19 mouse cellular contexts compared by ENCODE assay signal in genomic region chr2:49679135-49679964, GRCm38 (mm10).
DNase-seq lines count a peak whose midpoint lies in the region; ATAC-seq lines count a peak whose summit lies in the region.
"Had no signal": no experiment of that assay in that cellular context is flagged by ENCODE, and none has a peak within 500 bp of the region (broad histone marks: within the 10 kb centered on the region; RNA-seq: fewer than 3 reads in every experiment).

No protein-coding gene starts in this region.

- WGBS in kidney, embryonic 15.5 days, result 49% methylated on average over 16 of the region's 16 CpGs
- 59% methylated on average over 16 of the region's 16 CpGs for WGBS in forebrain, embryonic 12.5 days
- WGBS in hindbrain, embryonic 16.5 days, result 40% methylated on average over 16 of the region's 16 CpGs
- WGBS in neural tube, embryonic 14.5 days, result 44% methylated on average over 16 of the region's 16 CpGs

- no peak overlapping the region for H3K4me3 ChIP-seq in kidney, embryonic 15.5 days (replicated peaks)
- H3K4me3 ChIP-seq in forebrain, embryonic 12.5 days (replicated peaks), result no peak overlapping the region
- no peak overlapping the region for H3K4me3 ChIP-seq in hindbrain, embryonic 16.5 days (ENCODE audit: low read length)
- H3K4me3 ChIP-seq in neural tube, embryonic 14.5 days (ENCODE audit: low read depth, low read length), result no peak overlapping the region
- H3K4me3 ChIP-seq: liver, embryonic 13.5 days had no signal

- no peaks in the 10 kb centered on the region for H3K9me3 ChIP-seq in kidney, embryonic 15.5 days (replicated peaks)
- H3K9me3 ChIP-seq in forebrain, embryonic 12.5 days, result no peaks in the 10 kb centered on the region
- no peaks in the 10 kb centered on the region for H3K9me3 ChIP-seq in hindbrain, embryonic 16.5 days (ENCODE audit: control insufficient read depth, low read length)
- no peaks in the 10 kb centered on the region for H3K9me3 ChIP-seq in neural tube, embryonic 14.5 days (ENCODE audit: control insufficient read depth, low read length)
- H3K9me3 ChIP-seq: G1E; liver, embryonic 13.5 days had no signal

- no peak overlapping the region for H3K9ac ChIP-seq in kidney, embryonic 15.5 days
- H3K9ac ChIP-seq in forebrain, embryonic 12.5 days, result no peak overlapping the region
- H3K9ac ChIP-seq in hindbrain, embryonic 16.5 days (ENCODE audit: low read depth, low read length), result peak overlapping the region; percentile 4; the same call in 1 of the 2 replicates
- H3K9ac ChIP-seq in neural tube, embryonic 14.5 days (replicated peaks; ENCODE audit: low read depth, low read length), result no peak overlapping the region; the same call in 1 of the 2 replicates
- H3K9ac ChIP-seq: liver, embryonic 13.5 days had no signal

- peaks cover 23% of the 10 kb centered on the region for H3K4me1 ChIP-seq in kidney, embryonic 15.5 days
- H3K4me1 ChIP-seq in forebrain, embryonic 12.5 days, result peaks cover 57% of the 10 kb centered on the region
- peaks cover 18% of the 10 kb centered on the region for H3K4me1 ChIP-seq in hindbrain, embryonic 16.5 days (ENCODE audit: control insufficient read depth, insufficient read depth, low read depth, low read length)
- peaks cover 25% of the 10 kb centered on the region for H3K4me1 ChIP-seq in neural tube, embryonic 14.5 days (ENCODE audit: control insufficient read depth, insufficient read depth, low read length)
- H3K4me1 ChIP-seq: liver, embryonic 13.5 days had no signal

- H3K36me3 ChIP-seq in kidney, embryonic 15.5 days, result no peaks in the 10 kb centered on the region
- peaks cover 16% of the 10 kb centered on the region for H3K36me3 ChIP-seq in forebrain, embryonic 12.5 days (replicated peaks)
- H3K36me3 ChIP-seq in hindbrain, embryonic 16.5 days (ENCODE audit: control insufficient read depth, insufficient read depth, low read length), result 0 out of 2 replicates have a peak, but pooled peaks cover 3% of the 10 kb centered on the region
- H3K36me3 ChIP-seq in neural tube, embryonic 14.5 days (ENCODE audit: control insufficient read depth, insufficient read depth, low read length), result no peaks in the 10 kb centered on the region
- H3K36me3 ChIP-seq: G1E; liver, embryonic 13.5 days had no signal

- peak; percentile 45 for ATAC-seq in kidney, embryonic 15.5 days (replicated peaks; ENCODE audit: low FRiP score)
- peak; percentile 48 for ATAC-seq in forebrain, embryonic 12.5 days (ENCODE audit: low FRiP score)
- ATAC-seq in hindbrain, embryonic 16.5 days, result peak; percentile 44
- ATAC-seq in neural tube, embryonic 14.5 days (ENCODE audit: low read depth), result peak; percentile 67
- ATAC-seq: activated CD4-positive, CD25-positive, alpha-beta regulatory T cell, adult 4 months had no signal

- no peak for DNase-seq in kidney, postnatal 36 days
- no peak for DNase-seq in cerebellum, adult 9-11 months
- no peak for DNase-seq in lung, adult 18-20 months
- DNase-seq in left cerebral cortex, adult 11 months (ENCODE audit: low spot score), result no peak
- DNase-seq: B cell, adult 2 months; cerebellum, adult 9-10 months; heart, postnatal 14 days; kidney, postnatal 14 days; liver, embryonic 13.5 days; lung, postnatal 4 days; right cerebral cortex, postnatal 4 days; thymus, postnatal 4 days had no signal

- peak overlapping the region; percentile 60 for H3K27ac ChIP-seq in kidney, embryonic 15.5 days
- peak overlapping the region; percentile 77 for H3K27ac ChIP-seq in forebrain, embryonic 12.5 days
- H3K27ac ChIP-seq in hindbrain, embryonic 16.5 days (ENCODE audit: low read depth, low read length), result 0 out of 2 replicates have a peak overlapping the region, but pooled peaks have one; percentile 36
- H3K27ac ChIP-seq in neural tube, embryonic 14.5 days (ENCODE audit: low read depth, low read length), result peak overlapping the region; percentile 60
- H3K27ac ChIP-seq: liver, embryonic 13.5 days; stomach, postnatal 0 days had no signal

- H3K27me3 ChIP-seq in kidney, embryonic 15.5 days, result no peaks in the 10 kb centered on the region
- H3K27me3 ChIP-seq in forebrain, embryonic 12.5 days, result no peaks in the 10 kb centered on the region
- no peaks in the 10 kb centered on the region for H3K27me3 ChIP-seq in hindbrain, embryonic 16.5 days (replicated peaks; ENCODE audit: control insufficient read depth, insufficient read depth, low read length)
- H3K27me3 ChIP-seq in neural tube, embryonic 14.5 days (ENCODE audit: control insufficient read depth, insufficient read depth, low read length), result no peaks in the 10 kb centered on the region
- H3K27me3 ChIP-seq: liver, embryonic 13.5 days had no signal

- no peak overlapping the region for H3K4me2 ChIP-seq in kidney, embryonic 15.5 days
- no peak overlapping the region; the same call in 1 of the 2 replicates for H3K4me2 ChIP-seq in forebrain, embryonic 12.5 days
- no peak overlapping the region for H3K4me2 ChIP-seq in hindbrain, embryonic 16.5 days (ENCODE audit: low read length)
- no peak overlapping the region for H3K4me2 ChIP-seq in neural tube, embryonic 14.5 days (ENCODE audit: low read depth, low read length)
- H3K4me2 ChIP-seq: liver, embryonic 13.5 days had no signal
